Mouse (Mus musculus): ENCODE data around the gene Mrpl58. TPM values are rescaled to one million over a fixed set of nuclear protein-coding genes. Genes with fewer than 3 reads are reported as not detected.

The Mrpl58 gene
- polyA plus RNA-seq, 1 experiment from 2014 or later: 226 TPM

DNA sequence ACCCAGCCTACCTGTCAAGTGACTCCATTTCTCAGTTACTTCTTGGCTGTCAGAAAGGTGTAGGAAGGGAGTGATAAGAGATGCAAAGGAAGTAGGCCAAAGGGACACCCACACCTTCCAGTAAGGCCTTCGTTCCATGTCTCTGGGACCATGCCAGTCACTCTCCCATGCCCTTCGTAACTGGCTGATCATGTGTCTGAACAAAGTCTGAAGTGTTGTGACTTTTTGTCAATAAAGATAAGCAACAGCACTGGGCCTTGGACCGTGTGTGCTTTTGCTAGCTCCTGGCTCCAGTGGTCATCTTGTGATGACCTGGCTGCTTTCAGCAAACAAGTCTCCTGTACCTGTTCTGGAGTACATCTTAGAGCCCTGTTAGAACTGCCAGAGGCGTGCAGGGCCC lies 29.3 kb downstream of the Mrpl58 start:
- Histone ChIP-seq H3K4me1 (replicated peaks) (peaks cover 19% of the 10 kb centered on the region), H3K9me3 (no peaks in the 10 kb centered on the region), H3K27me3 (no peaks in the 10 kb centered on the region), H3K9ac (replicated peaks) (no peak overlapping the region), H3K36me3 (peaks cover 49% of the 10 kb centered on the region), H3K27ac (no peak overlapping the region), H3K4me3 (replicated peaks) (no peak overlapping the region), H3K4me2 (replicated peaks) (no peak overlapping the region)
- ATAC-seq: no peak
- 83% methylated on average over 4 of the region's 4 CpGs for WGBS

DNA sequence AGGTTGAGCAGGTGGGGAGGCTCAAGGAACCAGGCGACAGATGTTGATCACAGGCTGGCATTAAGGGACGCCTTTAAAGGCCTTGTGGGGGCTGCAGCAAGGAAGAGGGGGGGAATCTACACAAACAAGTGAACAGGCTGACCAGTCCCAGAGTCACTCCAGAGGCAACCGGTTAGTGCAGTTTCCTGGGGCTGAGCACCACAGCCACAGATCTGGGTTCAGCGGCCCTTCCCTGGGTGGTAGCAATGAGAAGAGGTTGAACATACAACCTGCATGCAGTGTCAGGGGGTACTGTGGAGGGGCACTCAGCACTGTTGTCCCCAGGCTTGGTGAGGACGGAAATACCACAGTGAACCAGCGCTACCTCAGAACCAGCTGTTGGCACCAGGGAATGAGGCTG lies 29.8 kb downstream of the Mrpl58 start:
- Histone ChIP-seq H3K4me3 (replicated peaks) (no peak overlapping the region), H3K9me3 (no peaks in the 10 kb centered on the region), H3K36me3 (peaks cover 49% of the 10 kb centered on the region), H3K4me1 (replicated peaks) (peaks cover 16% of the 10 kb centered on the region), H3K9ac (replicated peaks) (no peak overlapping the region), H3K4me2 (replicated peaks) (no peak overlapping the region), H3K27me3 (no peaks in the 10 kb centered on the region), H3K27ac (no peak overlapping the region)
- 83% methylated on average over 6 of the region's 6 CpGs for WGBS
- no peak for ATAC-seq

DNA sequence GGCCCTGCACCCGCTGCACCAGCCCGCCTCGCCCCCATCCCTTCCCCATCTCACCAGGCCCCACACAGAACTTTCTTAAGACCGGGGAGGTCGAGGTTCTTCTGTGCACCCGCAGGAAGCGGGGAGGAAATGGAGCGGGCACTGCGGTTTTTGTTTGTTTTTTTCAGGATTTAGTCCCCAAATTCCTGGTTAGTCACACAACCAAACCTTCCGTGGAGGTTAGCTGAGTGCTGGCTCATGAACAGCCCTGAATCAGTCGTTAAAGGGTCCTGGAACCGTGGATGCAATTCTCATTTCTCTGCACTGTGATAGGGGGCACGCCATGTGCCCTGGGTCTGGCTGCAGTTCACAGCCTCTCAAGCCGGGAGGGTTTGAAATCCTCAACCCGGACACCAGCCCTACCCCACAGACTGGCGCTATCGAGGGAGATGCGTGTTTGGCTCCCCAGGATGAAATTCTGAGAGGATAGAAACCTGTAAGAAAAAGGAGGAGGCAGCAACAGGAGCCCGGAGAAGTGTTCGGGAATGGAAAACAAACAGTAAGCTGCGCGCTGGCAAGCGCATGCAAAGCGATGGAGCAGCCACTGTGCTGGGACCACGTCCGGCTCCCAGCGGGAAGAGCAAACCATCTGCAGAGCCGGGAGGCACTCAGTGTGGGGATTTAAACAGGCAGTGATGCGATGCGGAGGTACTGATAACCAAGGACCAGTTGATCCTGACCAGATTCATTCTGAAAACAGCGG lies 32.2 kb downstream of the Mrpl58 start:
- ATAC-seq: peak; percentile 71; the same call in 1 of the 2 replicates
- Histone ChIP-seq H3K36me3 (peaks cover 26% of the 10 kb centered on the region), H3K9me3 (no peaks in the 10 kb centered on the region), H3K9ac (replicated peaks) (peak overlapping the region; percentile 58), H3K27ac (no peak overlapping the region), H3K27me3 (no peaks in the 10 kb centered on the region), H3K4me1 (replicated peaks) (peaks cover 16% of the 10 kb centered on the region), H3K4me2 (replicated peaks) (peak overlapping the region; percentile 61), H3K4me3 (replicated peaks) (peak overlapping the region; percentile 31)
- 3% methylated on average over 31 of the region's 31 CpGs for WGBS

DNA sequence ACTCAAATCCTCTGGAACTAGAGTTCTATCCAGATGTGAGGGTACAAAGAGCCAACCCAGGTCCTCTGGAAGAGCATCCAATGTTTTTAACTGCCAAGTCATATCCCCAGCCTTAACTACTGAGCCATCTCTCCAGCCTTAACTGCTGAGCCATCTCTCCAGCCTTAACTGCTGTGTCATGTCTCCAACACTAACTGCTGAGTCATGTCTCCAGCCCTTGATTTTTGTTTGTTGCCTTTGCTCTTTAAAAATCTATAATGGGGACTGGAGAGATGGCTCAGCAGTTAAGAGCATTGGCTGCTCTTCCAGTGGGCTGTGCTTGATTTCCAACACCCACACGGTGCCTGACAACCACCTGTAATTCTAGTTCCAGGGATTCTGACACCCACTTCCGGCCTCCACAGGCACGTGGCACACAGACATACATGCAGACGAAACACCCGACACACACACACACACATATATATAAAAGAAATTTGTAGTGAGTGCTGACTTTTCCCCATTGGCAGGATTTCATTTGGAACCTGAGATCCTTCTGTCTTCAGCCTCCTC lies 34.1 kb downstream of the Mrpl58 start:
- H3K9me3 ChIP-seq: no peaks in the 10 kb centered on the region
- 90% methylated on average over 5 of the region's 5 CpGs for WGBS
- no peak for ATAC-seq
- H3K36me3 ChIP-seq: peaks cover 7% of the 10 kb centered on the region
- no peak overlapping the region for H3K4me2 ChIP-seq (replicated peaks)
- H3K27me3 ChIP-seq: no peaks in the 10 kb centered on the region
- H3K9ac ChIP-seq (replicated peaks): no peak overlapping the region
- H3K27ac ChIP-seq: no peak overlapping the region
- peaks cover 16% of the 10 kb centered on the region for H3K4me1 ChIP-seq (replicated peaks)
- H3K4me3 ChIP-seq (replicated peaks): no peak overlapping the region

DNA sequence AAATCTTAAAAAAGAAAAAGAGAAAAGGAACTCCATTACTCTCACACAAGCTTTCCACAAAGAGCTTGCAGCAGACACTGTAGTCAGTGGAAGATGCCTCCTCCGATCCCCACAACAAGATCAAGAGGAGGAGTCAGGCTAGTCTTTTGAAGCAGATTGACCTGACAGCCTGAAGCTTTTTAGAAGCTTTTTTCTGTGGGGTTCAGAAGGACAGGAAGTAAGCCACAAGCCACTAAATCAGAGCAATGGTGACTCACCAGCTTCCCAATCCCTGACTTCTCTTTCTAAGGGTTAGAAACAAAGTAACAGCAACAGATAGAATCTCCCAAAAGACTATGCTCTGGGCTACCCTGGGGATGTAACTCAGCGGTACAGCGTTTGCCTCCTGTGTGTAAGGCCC lies 35.8 kb downstream of the Mrpl58 start:
- Histone ChIP-seq H3K27ac (no peak overlapping the region), H3K27me3 (no peaks in the 10 kb centered on the region), H3K4me2 (replicated peaks) (no peak overlapping the region), H3K4me3 (replicated peaks) (no peak overlapping the region), H3K4me1 (replicated peaks) (peaks cover 16% of the 10 kb centered on the region), H3K36me3 (no peaks in the 10 kb centered on the region), H3K9me3 (no peaks in the 10 kb centered on the region), H3K9ac (replicated peaks) (no peak overlapping the region)
- ATAC-seq: no peak
- 91% methylated on average over 3 of the region's 3 CpGs for WGBS

DNA sequence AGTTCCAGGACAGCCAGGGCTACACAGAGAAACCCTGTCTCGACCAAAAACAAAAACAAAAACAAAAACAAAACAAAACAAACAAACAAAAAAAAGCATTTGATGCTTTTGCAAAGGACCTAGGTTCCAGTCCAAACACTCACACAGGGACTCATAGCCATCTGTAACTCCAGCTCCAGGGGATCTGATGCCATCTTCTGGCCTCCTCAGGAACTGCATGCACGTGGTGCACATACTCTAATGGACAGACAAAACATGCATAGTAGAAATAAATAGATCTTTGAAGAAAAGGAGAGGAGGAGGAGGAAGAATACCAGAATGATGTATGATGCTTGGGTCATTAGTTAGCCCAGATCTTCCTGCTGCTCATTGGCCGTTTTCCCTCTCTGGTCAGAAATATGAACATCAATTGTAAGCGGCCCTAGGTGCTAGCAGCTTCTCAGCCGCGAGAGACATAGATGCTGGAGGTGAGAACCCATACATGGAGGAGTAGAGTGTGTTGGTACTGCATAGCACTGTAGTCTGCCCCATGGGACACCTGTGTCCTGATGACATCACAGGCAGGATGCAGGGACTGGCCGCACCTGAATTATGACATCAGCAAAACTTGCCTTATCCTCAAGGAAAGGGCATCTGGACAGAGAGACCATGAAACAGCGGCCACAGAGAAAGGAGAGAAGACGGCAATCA lies 36.5 kb downstream of the Mrpl58 start, which contains the start of gene Trim80:
TSS of gene Trim80 (plus strand) at position 640 of the 690 bp plus-strand sequence.
- no peak for ATAC-seq
- WGBS: 94% methylated on average over 9 of the region's 9 CpGs
- H3K4me3 ChIP-seq (replicated peaks): no peak within 1 kb of the TSS

DNA sequence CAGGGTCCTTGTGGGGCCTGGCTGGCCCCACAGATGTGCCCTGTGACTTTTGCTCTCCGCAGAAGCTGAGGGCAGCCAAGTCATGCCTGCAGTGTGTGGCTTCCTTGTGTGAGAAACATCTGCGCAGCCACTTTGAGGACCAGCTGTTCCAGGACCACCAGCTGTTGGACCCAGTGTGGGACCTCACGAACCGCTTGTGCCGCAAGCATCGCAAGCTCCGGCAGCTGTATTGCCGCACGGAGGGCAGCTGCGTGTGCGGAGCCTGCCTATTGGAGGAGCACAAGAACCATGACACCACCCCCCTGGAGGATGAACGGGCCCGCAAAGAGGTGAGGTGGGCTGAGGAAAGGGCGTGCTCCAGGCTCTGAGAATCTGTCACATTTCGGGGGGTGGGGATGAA lies 37.9 kb downstream of the Mrpl58 start:
- ATAC-seq: no peak
- Histone ChIP-seq H3K9me3 (no peaks in the 10 kb centered on the region), H3K4me2 (replicated peaks) (no peak overlapping the region), H3K36me3 (no peaks in the 10 kb centered on the region), H3K4me3 (replicated peaks) (no peak overlapping the region), H3K9ac (replicated peaks) (no peak overlapping the region), H3K4me1 (replicated peaks) (peaks cover 4% of the 10 kb centered on the region), H3K27ac (no peak overlapping the region), H3K27me3 (no peaks in the 10 kb centered on the region)
- WGBS: 54% methylated on average over 15 of the region's 15 CpGs

More for the DNA sequence above, 36.5 kb downstream of the Mrpl58 start, which contains the start of gene Trim80:
- Histone ChIP-seq H3K27ac (no peak within 1 kb of the TSS), H3K27me3 (no peaks in the 10 kb centered on the region), H3K9me3 (no peaks in the 10 kb centered on the region), H3K4me2 (replicated peaks) (no peak within 1 kb of the TSS), H3K4me1 (replicated peaks) (peaks cover 16% of the 10 kb centered on the region), H3K9ac (replicated peaks) (no peak within 1 kb of the TSS), H3K36me3 (no peaks in the 10 kb centered on the region)

DNA sequence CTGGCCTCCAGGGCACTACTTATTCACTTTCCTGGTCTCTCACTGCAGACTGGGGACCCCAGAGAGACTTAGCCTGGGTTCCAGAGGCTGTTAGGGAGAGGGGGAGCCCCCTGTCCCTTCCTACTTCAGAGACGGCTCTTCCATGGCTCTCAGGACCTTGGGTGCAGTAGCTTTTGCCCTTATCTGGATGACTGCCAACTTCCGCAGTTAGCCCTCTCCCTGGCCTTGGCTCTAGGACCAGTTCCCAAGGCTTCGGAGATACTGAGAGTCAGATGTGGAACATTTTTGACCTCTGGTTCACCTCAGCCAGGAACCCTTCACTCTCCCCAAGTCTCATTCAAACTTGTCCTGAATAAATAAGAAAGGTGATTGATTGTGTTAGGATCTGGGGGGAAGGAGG lies 43.4 kb downstream of the Mrpl58 start:
- 86% methylated on average over 3 of the region's 3 CpGs for WGBS
- Histone ChIP-seq H3K27me3 (no peaks in the 10 kb centered on the region), H3K36me3 (no peaks in the 10 kb centered on the region), H3K9me3 (no peaks in the 10 kb centered on the region), H3K4me2 (replicated peaks) (no peak overlapping the region), H3K4me3 (replicated peaks) (no peak overlapping the region), H3K27ac (no peak overlapping the region), H3K4me1 (replicated peaks) (no peaks in the 10 kb centered on the region), H3K9ac (replicated peaks) (no peak overlapping the region)
- no peak for ATAC-seq

DNA sequence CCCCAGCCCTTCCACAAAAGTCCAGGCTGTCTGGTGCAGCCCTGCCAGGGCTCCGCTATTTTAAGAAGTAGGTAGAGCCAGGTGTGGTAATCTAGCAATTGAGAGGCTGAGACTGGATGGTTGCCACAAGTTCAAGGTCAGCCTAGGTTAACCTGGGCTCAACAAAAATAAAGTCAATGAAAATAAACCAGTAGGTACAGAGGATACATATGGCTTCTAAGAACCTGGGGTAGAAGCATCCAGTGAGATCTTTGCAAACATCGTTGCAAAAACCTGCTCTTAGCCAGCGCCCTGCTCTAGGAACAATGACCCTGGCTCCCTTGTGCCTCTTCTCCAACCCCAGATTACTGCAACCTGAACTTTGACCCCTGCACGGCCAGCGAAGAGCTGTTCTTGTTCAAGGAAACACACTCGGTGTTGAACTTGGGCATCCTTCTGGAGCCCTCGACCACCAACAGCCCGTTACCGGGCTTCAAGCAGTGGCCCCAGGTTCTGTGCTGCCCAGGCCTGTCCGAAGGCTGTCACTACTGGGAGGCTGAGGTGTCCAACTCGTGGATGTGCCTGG lies 43.9 kb downstream of the Mrpl58 start:
- 83% methylated on average over 11 of the region's 11 CpGs for WGBS
- no peak for ATAC-seq
- Histone ChIP-seq H3K27ac (no peak overlapping the region), H3K36me3 (no peaks in the 10 kb centered on the region), H3K4me1 (replicated peaks) (no peaks in the 10 kb centered on the region), H3K4me2 (replicated peaks) (no peak overlapping the region), H3K9ac (replicated peaks) (no peak overlapping the region), H3K27me3 (no peaks in the 10 kb centered on the region), H3K9me3 (no peaks in the 10 kb centered on the region), H3K4me3 (replicated peaks) (no peak overlapping the region)

DNA sequence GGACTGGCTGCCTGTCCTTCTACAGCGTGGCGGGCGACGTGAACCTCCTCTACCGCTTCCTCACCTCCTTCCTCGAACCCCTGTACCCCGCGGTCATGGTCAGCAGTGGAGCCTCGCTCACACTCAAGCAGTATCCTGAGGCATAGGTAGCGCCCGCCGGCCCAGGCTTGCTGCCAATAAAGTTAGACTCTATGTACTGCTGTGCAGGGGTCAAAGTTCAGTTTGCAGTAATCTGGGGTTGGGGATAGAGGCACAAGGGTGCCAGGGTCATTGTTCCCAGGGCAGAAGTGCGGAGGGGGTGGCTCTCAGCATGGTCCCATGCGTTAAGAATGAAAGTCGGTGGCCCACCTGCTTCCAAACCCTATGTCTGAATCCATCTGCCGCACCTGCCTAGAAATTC lies 44.5 kb downstream of the Mrpl58 start:
- 84% methylated on average over 16 of the region's 16 CpGs for WGBS
- ATAC-seq: no peak
- no peak overlapping the region for H3K4me2 ChIP-seq (replicated peaks)
- H3K27me3 ChIP-seq: no peaks in the 10 kb centered on the region
- no peak overlapping the region for H3K9ac ChIP-seq (replicated peaks)
- H3K4me3 ChIP-seq (replicated peaks): no peak overlapping the region
- H3K4me1 ChIP-seq (replicated peaks): no peaks in the 10 kb centered on the region
- H3K9me3 ChIP-seq: no peaks in the 10 kb centered on the region
- no peaks in the 10 kb centered on the region for H3K36me3 ChIP-seq
- H3K27ac ChIP-seq: no peak overlapping the region

DNA sequence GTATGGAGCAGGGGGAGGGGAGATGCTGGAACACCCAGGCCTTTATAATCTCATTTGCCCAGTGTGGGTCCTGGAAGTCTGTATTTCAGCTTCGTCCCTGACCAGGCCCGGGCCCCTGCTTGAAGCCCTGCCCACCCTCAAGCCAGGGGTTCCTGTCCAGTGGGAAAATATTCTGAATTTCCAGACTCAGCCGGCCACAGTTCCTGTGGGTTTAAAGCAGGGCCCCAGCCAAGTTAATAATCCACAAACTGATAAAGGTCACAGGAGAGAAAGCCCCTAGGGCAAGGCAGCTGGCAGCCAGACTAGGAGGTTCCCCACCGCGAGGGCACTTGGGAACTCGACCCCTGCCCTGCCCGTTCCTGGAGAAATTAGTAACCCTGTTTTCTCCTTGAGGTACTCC lies 45.4 kb downstream of the Mrpl58 start:
- Histone ChIP-seq H3K36me3 (no peaks in the 10 kb centered on the region), H3K4me3 (replicated peaks) (no peak overlapping the region), H3K4me1 (replicated peaks) (no peaks in the 10 kb centered on the region), H3K4me2 (replicated peaks) (no peak overlapping the region), H3K9ac (replicated peaks) (no peak overlapping the region), H3K27me3 (no peaks in the 10 kb centered on the region), H3K9me3 (no peaks in the 10 kb centered on the region), H3K27ac (no peak overlapping the region)
- WGBS: 61% methylated on average over 7 of the region's 7 CpGs
- no peak for ATAC-seq

DNA sequence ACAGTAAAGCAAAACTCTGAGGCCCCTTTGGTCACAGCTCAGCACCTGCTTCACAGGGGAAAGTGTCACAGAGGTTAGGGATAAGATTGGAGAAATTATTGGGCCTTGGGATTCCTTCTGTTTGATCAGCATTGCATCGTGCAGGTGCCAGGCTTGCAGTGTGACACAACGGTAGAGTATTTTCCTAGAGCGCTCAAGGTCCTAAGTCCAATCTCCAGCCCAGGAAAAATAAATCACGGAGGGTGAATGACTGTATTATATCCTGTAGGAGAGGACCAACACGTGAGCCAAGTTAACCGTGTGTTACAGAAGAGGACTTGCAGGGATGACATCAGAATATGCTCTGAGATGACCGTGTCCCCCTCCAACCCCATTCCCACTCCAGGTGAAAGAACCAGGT lies 46.6 kb downstream of the Mrpl58 start:
- Histone ChIP-seq H3K4me2 (replicated peaks) (no peak overlapping the region), H3K9me3 (no peaks in the 10 kb centered on the region), H3K9ac (replicated peaks) (no peak overlapping the region), H3K4me1 (replicated peaks) (no peaks in the 10 kb centered on the region), H3K4me3 (replicated peaks) (no peak overlapping the region), H3K27ac (no peak overlapping the region), H3K36me3 (no peaks in the 10 kb centered on the region), H3K27me3 (no peaks in the 10 kb centered on the region)
- 93% methylated on average over 7 of the region's 7 CpGs for WGBS
- ATAC-seq: no peak
